Mouse (Mus musculus) hindbrain, embryonic 10.5 days (tissue): ENCODE results near the gene Sh3rf1. TPM values are rescaled to one million over a fixed set of nuclear protein-coding genes. Genes with fewer than 3 reads are reported as not detected.

ENCODE experiments used
- DNase-seq: peaks from one replicate; pipeline ENCODE4 v3.0.0-alpha.2; 2017; ENCODE audit warnings: low spot score
- H3K27ac ChIP-seq: fragments of 300-500 bp; sonication (generic); 2 replicates; pipeline ENCODE4 v1.5.1; 2016; ENCODE audit warnings: mild to moderate bottlenecking, moderate library complexity
- H3K27me3 ChIP-seq: fragments of 300-500 bp; sonication (generic); 2 replicates; pipeline ENCODE4 v1.6.1; 2016; ENCODE audit warnings: mild to moderate bottlenecking; ENCODE audit not compliant: poor library complexity, insufficient read depth, severe bottlenecking
- H3K36me3 ChIP-seq: fragments of 300-500 bp; sonication (generic); 2 replicates; pipeline ENCODE4 v1.6.1; 2016; ENCODE audit warnings: mild to moderate bottlenecking, moderate library complexity
- H3K4me1 ChIP-seq: fragments of 300-500 bp; sonication (generic); replicated peaks from 2 replicates; pipeline ENCODE4 v1.6.1; 2016; ENCODE audit warnings: mild to moderate bottlenecking
- H3K4me3 ChIP-seq: fragments of 300-500 bp; sonication (generic); 2 replicates; pipeline ENCODE4 v1.5.1; 2016; ENCODE audit warnings: mild to moderate bottlenecking, moderate library complexity
- H3K9me3 ChIP-seq: fragments of 300-500 bp; sonication (generic); 2 replicates; pipeline ENCODE4 v1.6.1; 2016; ENCODE audit warnings: mild to moderate bottlenecking, moderate library complexity
- WGBS: fragments of 180-500 bp; shearing (Covaris S2); methylation state at CpG from one replicate; pipeline ENCODE4 v1.1.7; 2016; 5-methylcytosine and 5-hydroxymethylcytosine counted together
- polyA plus RNA-seq: library from polyadenylated mRNA; unstranded; fragments of >200 nt; fragmentation: Nextera tagmentation; extraction: Ambion mirVana; gene quantifications from 2 replicates; pipeline ENCODE4 v1.2.1, GENCODE M21; 2016

The Sh3rf1 gene
- polyA plus RNA-seq, 1 experiment from 2014 or later: 20.3 TPM

DNA sequence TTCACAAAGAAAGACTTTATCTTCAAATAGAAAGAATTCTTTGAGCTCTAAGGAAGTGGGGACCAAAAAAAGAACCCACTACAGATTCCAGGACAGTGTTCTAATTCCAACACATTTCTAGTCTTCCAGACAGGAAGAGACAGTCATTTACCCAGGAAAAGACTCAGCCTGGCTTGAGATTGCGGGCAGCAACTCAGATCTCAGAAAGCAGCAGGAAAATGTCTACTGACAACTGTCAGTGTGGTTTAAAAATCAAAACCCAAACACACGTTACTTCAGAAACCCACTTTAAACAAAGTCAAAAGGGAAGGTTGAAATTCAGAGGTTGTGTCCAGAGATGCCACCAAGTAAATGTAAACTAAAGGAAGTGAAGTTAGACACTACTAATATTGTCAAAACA lies 16.8 kb upstream of the Sh3rf1 start:
- Histone ChIP-seq H3K4me3 (no peak overlapping the region), H3K27ac (no peak overlapping the region), H3K36me3 (no peaks in the 10 kb centered on the region), H3K4me1 (no peaks in the 10 kb centered on the region), H3K9me3 (no peaks in the 10 kb centered on the region), H3K27me3 (no peaks in the 10 kb centered on the region)
- DNase-seq: no peak
- 85% methylated on average over 2 of the region's 2 CpGs for WGBS

GRCm38 (mm10) chr8:61207636-61208035 lies 16.0 kb upstream of the Sh3rf1 start:
- no peaks in the 10 kb centered on the region for H3K4me1 ChIP-seq
- no peaks in the 10 kb centered on the region for H3K9me3 ChIP-seq
- 81% methylated on average over 4 of the region's 4 CpGs for WGBS
- H3K36me3 ChIP-seq: no peaks in the 10 kb centered on the region
- H3K27me3 ChIP-seq: no peaks in the 10 kb centered on the region
- DNase-seq: no peak
- no peak overlapping the region for H3K27ac ChIP-seq
- H3K4me3 ChIP-seq: no peak overlapping the region

DNA sequence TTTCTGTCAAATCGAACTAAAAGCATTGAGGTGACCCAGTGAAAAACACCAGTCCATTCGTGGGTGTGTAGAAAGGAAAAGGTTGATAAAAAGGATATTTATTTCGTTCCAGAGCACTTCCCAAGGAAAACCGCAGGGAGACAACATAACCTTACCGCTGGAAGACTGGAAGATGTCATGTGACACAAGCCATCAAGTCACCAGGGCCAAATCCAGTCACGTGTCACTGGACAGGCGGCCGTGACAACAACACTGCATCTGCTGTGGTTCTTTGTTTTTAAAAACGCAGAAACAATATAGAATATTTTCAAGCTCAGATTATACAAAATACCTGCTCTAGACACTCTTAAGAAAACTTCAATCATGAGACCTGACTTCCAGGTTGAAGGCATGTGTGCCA lies 15.0 kb upstream of the Sh3rf1 start:
- Histone ChIP-seq H3K4me3 (no peak overlapping the region), H3K36me3 (no peaks in the 10 kb centered on the region), H3K27me3 (no peaks in the 10 kb centered on the region), H3K9me3 (no peaks in the 10 kb centered on the region), H3K27ac (no peak overlapping the region), H3K4me1 (no peaks in the 10 kb centered on the region)
- no peak for DNase-seq
- 88% methylated on average over 9 of the region's 9 CpGs for WGBS

DNA sequence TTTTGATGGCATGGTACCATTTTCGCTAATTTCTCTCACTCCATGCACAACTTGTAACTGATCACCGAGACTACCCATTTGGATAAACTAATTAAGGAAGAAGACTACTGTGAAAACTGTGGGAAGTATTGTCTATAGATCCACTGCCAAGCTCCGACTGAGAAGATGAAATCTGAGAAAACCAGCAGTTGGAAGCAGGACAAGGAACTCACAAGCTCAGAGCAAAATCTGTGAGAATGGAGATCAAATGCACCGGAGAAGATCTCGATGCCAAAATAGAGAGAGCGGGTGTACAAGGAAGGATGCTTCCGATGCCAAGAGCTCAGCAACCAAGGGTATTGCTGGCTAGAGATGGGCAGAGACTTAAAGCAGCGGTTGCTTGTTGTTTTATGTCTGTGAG lies 12.8 kb upstream of the Sh3rf1 start:
- Histone ChIP-seq H3K9me3 (no peaks in the 10 kb centered on the region), H3K4me1 (0 out of 2 replicates have a peak, but pooled peaks cover 6% of the 10 kb centered on the region), H3K27me3 (no peaks in the 10 kb centered on the region), H3K36me3 (no peaks in the 10 kb centered on the region), H3K27ac (no peak overlapping the region), H3K4me3 (no peak overlapping the region)
- 89% methylated on average over 8 of the region's 8 CpGs for WGBS
- no peak for DNase-seq

- no peak overlapping the region for H3K4me3 ChIP-seq
- H3K27me3 ChIP-seq: no peaks in the 10 kb centered on the region
- DNase-seq: no peak
- H3K4me1 ChIP-seq: 0 out of 2 replicates have a peak, but pooled peaks cover 6% of the 10 kb centered on the region
- H3K36me3 ChIP-seq: no peaks in the 10 kb centered on the region
- 59% methylated on average over 5 of the region's 5 CpGs for WGBS
- H3K27ac ChIP-seq: no peak overlapping the region
- no peaks in the 10 kb centered on the region for H3K9me3 ChIP-seq
Observed at GRCm38 (mm10) chr8:61215081-61215819, 8.4 kb upstream of the Sh3rf1 start.

DNA sequence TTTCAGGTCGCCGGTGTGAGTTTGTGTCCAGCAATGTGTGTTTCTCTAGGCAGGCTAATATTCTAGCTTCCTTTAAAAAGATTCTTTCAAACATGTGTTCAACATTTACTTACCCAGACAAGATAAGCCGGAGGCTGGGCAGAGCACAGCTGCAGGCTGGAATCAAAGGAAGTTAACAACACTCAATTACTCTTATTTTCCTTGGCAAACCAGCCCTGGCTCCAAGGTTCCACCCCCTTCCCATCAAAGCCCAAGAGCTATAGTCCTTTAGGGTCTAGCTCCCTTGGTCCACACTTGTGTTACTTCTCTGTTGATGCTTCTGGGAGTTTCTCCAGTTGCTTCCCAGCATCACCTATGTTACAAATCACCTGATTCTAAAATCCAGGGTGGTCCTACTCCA lies 6.7 kb upstream of the Sh3rf1 start:
- Histone ChIP-seq H3K4me1 (0 out of 2 replicates have a peak, but pooled peaks cover 6% of the 10 kb centered on the region), H3K9me3 (no peaks in the 10 kb centered on the region), H3K27ac (no peak overlapping the region), H3K4me3 (no peak overlapping the region), H3K27me3 (no peaks in the 10 kb centered on the region), H3K36me3 (no peaks in the 10 kb centered on the region)
- WGBS: 76% methylated on average over 3 of the region's 3 CpGs
- no peak for DNase-seq

DNA sequence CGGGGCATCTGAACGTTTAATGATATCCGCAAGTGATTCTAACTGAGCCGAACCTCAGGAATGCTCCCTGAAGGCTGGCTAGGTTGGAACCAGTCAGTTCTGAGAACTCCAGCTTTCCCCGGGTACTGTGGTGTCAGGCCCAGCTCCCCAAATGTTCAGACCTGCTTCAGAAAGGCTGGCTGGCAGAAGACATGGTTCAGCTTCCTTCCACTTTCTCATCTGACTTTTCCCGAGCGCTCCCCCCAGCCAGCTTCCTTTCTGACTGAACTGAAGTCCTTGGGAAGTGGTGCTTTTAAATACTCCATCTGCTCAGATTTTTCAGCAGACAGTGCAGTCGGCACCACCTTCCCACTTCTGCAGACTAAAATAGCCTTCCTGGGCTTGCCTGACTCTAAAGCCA lies 6.2 kb upstream of the Sh3rf1 start:
- no peak overlapping the region for H3K4me3 ChIP-seq
- 89% methylated on average over 8 of the region's 8 CpGs for WGBS
- DNase-seq: no peak
- H3K36me3 ChIP-seq: no peaks in the 10 kb centered on the region
- no peaks in the 10 kb centered on the region for H3K9me3 ChIP-seq
- H3K27me3 ChIP-seq: no peaks in the 10 kb centered on the region
- H3K4me1 ChIP-seq: 0 out of 2 replicates have a peak, but pooled peaks cover 6% of the 10 kb centered on the region
- no peak overlapping the region for H3K27ac ChIP-seq

GRCm38 (mm10) chr8:61218439-61218838 lies 5.2 kb upstream of the Sh3rf1 start:
- no peaks in the 10 kb centered on the region for H3K9me3 ChIP-seq
- 96% methylated on average over 2 of the region's 2 CpGs for WGBS

GRCm38 (mm10) chr8:61223283-61223682 lies 389 bp upstream of the Sh3rf1 start:
- Histone ChIP-seq H3K27ac (peak overlapping the region; percentile 98), H3K4me3 (peak overlapping the region; percentile 85), H3K27me3 (no peaks in the 10 kb centered on the region), H3K9me3 (no peaks in the 10 kb centered on the region), H3K4me1 (peaks cover 44% of the 10 kb centered on the region), H3K36me3 (peaks cover 14% of the 10 kb centered on the region; the same call in 1 of the 2 replicates)
- WGBS: 26% methylated on average over 5 of the region's 5 CpGs
- DNase-seq: no peak

More at GRCm38 (mm10) chr8:61218439-61218838, 5.2 kb upstream of the Sh3rf1 start:
- Histone ChIP-seq H3K4me3 (no peak overlapping the region), H3K27ac (no peak overlapping the region), H3K4me1 (0 out of 2 replicates have a peak, but pooled peaks cover 10% of the 10 kb centered on the region), H3K27me3 (no peaks in the 10 kb centered on the region), H3K36me3 (no peaks in the 10 kb centered on the region)
- no peak for DNase-seq

DNA sequence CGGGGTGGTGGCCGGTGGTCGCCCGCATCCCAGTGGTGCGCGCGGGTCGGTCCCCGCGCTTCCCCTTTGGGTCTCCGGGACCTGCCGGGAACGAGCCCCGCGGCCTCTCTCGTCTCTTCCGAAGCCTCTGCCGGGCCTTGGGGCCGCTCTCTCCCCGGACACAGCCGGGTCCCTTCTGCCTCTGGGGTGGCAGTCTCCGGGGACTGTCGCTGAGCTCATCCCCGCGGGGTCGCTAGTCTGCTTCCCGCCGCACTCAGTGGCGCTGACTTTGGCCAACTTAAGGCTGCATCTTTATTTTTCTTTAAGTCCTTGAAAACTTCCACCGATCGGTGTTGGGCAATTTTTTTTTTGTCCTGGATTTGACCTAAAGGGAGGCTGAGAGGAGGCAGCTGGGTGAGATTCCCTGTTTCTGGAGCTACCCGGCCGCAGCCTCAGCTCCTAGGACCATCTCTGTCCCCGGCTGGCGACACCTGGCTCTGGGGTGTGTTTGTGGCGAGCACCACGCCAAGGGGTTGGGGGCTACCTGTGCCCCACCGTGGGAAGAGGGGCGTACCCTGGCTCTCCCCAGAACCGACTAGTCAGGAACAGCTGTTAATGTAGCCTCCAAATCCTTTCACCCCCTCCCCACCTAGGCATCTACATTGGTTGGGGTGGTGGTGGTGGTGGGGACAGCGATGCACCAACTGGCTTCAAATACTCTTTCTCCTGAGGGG lies 864 bp downstream of the Sh3rf1 start:
- H3K4me1 ChIP-seq: peaks cover 54% of the 10 kb centered on the region
- peak; percentile 63 for DNase-seq
- H3K27me3 ChIP-seq: no peaks in the 10 kb centered on the region
- H3K9me3 ChIP-seq: no peaks in the 10 kb centered on the region
- peaks cover 21% of the 10 kb centered on the region for H3K36me3 ChIP-seq
- peak overlapping the region; percentile 98 for H3K27ac ChIP-seq
- WGBS: under 1% methylated on average over 41 of the region's 41 CpGs
- peak overlapping the region; percentile 85 for H3K4me3 ChIP-seq

DNA sequence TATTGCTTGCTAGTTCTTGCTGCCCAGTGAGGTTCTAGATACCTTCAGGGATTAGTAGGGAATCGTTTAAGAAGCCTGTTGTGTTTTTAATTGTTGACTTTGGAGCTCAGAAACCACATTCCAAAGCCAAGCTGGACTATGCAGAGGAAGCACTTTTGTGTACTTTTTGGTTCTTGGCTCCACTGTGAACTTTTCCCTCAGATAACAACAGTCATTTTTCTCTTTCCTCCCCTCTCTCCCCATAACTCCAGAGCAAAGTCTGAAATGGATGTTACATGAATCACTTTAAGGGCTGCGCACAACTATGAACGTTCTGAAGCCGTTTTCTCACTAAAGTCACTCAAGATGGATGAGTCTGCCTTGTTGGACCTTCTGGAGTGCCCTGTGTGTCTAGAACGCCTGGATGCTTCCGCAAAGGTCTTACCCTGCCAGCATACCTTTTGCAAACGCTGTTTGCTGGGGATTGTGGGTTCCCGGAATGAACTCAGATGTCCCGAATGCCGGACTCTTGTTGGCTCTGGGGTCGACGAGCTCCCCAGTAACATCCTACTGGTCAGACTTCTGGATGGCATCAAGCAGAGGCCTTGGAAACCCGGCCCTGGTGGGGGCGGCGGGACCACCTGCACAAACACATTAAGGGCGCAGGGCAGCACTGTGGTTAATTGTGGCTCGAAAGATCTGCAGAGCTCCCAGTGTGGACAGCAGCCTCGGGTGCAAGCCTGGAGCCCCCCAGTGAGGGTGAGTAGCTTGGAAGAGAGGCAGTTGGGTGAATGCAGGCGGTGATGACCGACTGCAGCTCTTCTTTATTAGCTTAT lies 2.1 kb downstream of the Sh3rf1 start:
- no peaks in the 10 kb centered on the region for H3K27me3 ChIP-seq
- H3K27ac ChIP-seq: peak overlapping the region; percentile 98
- peaks cover 32% of the 10 kb centered on the region for H3K36me3 ChIP-seq
- H3K4me3 ChIP-seq: peak overlapping the region; percentile 85
- DNase-seq: no peak
- no peaks in the 10 kb centered on the region for H3K9me3 ChIP-seq
- 51% methylated on average over 20 of the region's 20 CpGs for WGBS
- H3K4me1 ChIP-seq: peaks cover 60% of the 10 kb centered on the region

DNA sequence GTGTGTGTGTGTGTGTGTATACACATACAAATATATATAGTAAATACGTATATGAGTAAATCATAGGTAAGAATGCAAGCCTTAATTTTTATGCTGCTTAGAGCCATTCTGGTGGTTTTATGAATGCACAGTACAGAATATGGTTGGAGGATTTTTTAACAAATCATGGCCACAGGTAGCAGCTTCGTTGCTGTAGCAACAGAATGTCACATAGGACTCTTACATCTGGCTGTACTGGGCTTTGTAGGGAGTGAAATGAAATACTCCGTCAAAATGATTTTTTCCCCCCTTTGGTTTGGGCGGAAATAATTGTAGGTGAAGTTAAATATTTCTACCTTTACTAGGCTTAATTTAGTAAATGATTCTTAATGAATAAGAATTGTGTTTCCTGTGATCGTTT lies 3.0 kb downstream of the Sh3rf1 start:
- H3K4me3 ChIP-seq: peak overlapping the region; percentile 85

More for the DNA sequence above, 3.0 kb downstream of the Sh3rf1 start:
- 78% methylated on average over 5 of the region's 5 CpGs for whole genome bisulfite sequencing
- Histone ChIP-seq H3K27me3 (no peaks in the 10 kb centered on the region), H3K27ac (no peak overlapping the region), H3K36me3 (peaks cover 40% of the 10 kb centered on the region), H3K9me3 (no peaks in the 10 kb centered on the region), H3K4me1 (peaks cover 60% of the 10 kb centered on the region)
- DNase-seq: no peak
